Mouse (Mus musculus): ENCODE measurements around the gene Dhx33.

DNA sequence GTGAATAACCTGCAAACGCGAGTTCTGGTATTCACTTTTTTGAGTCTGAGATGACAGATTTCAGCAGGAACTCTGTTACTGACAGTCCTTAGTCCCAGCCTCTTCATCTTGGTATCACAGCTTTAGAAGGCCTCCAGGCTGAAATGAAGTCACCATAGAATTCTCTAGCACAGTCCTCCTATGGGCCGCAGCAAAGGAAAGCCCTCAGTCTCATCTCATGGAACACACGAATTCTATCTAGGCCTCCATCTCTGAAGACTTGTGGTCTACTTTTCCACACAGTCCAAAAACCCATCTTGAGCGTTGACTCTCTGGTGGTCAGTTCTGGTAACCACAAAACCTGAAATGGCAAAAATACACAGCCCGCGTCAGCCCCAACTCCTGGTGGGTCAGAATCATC is 27.8 kb upstream of the Dhx33 start:
- TF ChIP-seq CTCF (IDR thresholded peaks at IDR 0.05; ENCODE audit: low read depth, low read length): no peak
- TF ChIP-seq GATA1 (IDR thresholded peaks at IDR 0.05; ENCODE audit: borderline replicate concordance, low read length): no peak
- no peak for TF ChIP-seq POLR2AphosphoS5 (IDR thresholded peaks at IDR 0.05; ENCODE audit: insufficient replicate concordance, low read depth, low read length)
- no peak for TF ChIP-seq TAL1 (conservative IDR thresholded peaks at IDR 0.05; ENCODE audit: low read depth, low read length)
- TF ChIP-seq GATA2 (IDR thresholded peaks at IDR 0.05; ENCODE audit: borderline replicate concordance, low read depth, low read length): no peak
